Mouse (Mus musculus) embryonic facial prominence, embryonic 14.5 days (tissue): ENCODE measurements around the gene Myo1d. TPM values are rescaled to one million over a fixed set of nuclear protein-coding genes. Genes with fewer than 3 reads are reported as not detected.

Experiments used
- ATAC-seq: fragments of 200-750 bp; cut with Nextera tagmentation; 2 replicates; pipeline ENCODE4 v1.8.0; 2017; ENCODE audit warnings: low read depth, moderate number of reproducible peaks, moderate TSS enrichment
- DNase-seq: peaks from one replicate; pipeline ENCODE4 v3.0.0-alpha.2; 2015; ENCODE audit warnings: low spot score
- H3K27ac ChIP-seq: fragments of 300-500 bp; sonication (generic); replicated peaks from 2 replicates; pipeline ENCODE4 v1.5.1; 2014; ENCODE audit warnings: low read depth, mild to moderate bottlenecking, low read length, moderate library complexity
- H3K27me3 ChIP-seq: fragments of 300-500 bp; sonication (generic); replicated peaks from 2 replicates; pipeline ENCODE4 v1.6.1; 2014; ENCODE audit warnings: low read length; ENCODE audit not compliant: control insufficient read depth, insufficient read depth
- H3K36me3 ChIP-seq: fragments of 300-500 bp; sonication (generic); 2 replicates; pipeline ENCODE4 v1.6.1; 2014; ENCODE audit warnings: low read length, mixed read lengths; ENCODE audit not compliant: control insufficient read depth, insufficient read depth
- H3K4me1 ChIP-seq: fragments of 300-500 bp; sonication (generic); 2 replicates; pipeline ENCODE4 v1.6.1; 2014; ENCODE audit warnings: antibody characterized with exemption, low read length; ENCODE audit not compliant: control insufficient read depth, insufficient read depth
- H3K4me2 ChIP-seq: fragments of 300-500 bp; sonication (generic); 2 replicates; pipeline ENCODE4 v1.6.1; 2014; ENCODE audit warnings: low read depth, mild to moderate bottlenecking, low read length, moderate library complexity, mixed read lengths
- H3K4me3 ChIP-seq: fragments of 300-500 bp; sonication (generic); 2 replicates; pipeline ENCODE4 v1.5.1; 2014; ENCODE audit warnings: low read depth, mild to moderate bottlenecking, low read length
- H3K9ac ChIP-seq: fragments of 300-500 bp; sonication (generic); 2 replicates; pipeline ENCODE4 v1.6.1; 2014; ENCODE audit warnings: low read depth, mild to moderate bottlenecking, low read length, moderate library complexity, mixed read lengths
- H3K9me3 ChIP-seq: fragments of 300-500 bp; sonication (generic); 2 replicates; pipeline ENCODE4 v1.6.1; 2016; ENCODE audit warnings: low read length; ENCODE audit not compliant: control insufficient read depth
- WGBS: fragments of 180-500 bp; shearing (Covaris S2); extraction: QIAGEN DNeasy Blood & Tissue Kit; methylation state at CpG from one replicate; pipeline ENCODE4 v1.1.7; 2014; 5-methylcytosine and 5-hydroxymethylcytosine counted together
- polyA plus RNA-seq: library from polyadenylated mRNA; unstranded; fragments of >200 nt; fragmentation: Nextera tagmentation; extraction: Ambion mirVana; gene quantifications from 2 replicates; pipeline ENCODE4 v1.2.1, GENCODE M21; 2014

The Myo1d gene
- polyA plus RNA-seq, 1 experiment from 2014 or later: 10.7 TPM

DNA sequence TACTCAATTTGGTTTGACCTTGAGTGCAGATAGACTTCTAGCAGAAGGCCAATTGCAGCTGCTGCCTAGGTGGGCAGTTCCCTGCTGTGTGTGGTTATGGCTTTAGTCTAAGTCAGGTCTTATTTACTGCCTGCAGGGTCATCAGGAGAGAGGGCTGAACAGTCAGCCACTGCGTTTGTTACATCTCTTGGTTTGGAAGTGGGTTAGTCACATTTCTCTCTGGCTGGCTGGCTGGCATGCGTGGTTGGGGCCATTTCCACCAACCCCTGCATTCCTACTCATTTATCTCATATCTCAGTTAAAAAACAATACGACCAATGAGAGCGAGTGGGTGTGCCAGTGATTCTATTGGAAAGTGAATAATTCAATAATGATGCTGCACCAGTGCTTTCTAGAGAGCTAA lies 280.3 kb downstream of the Myo1d start:
- ATAC-seq: no peak
- Histone ChIP-seq H3K4me1 (peaks cover 19% of the 10 kb centered on the region), H3K4me2 (no peak overlapping the region), H3K4me3 (no peak overlapping the region), H3K36me3 (no peaks in the 10 kb centered on the region), H3K9me3 (no peaks in the 10 kb centered on the region), H3K9ac (no peak overlapping the region), H3K27me3 (no peaks in the 10 kb centered on the region), H3K27ac (peak overlapping the region; percentile 58; the same call in 1 of the 2 replicates)
- 58% methylated on average over 4 of the region's 4 CpGs for WGBS
- DNase-seq: no peak

DNA sequence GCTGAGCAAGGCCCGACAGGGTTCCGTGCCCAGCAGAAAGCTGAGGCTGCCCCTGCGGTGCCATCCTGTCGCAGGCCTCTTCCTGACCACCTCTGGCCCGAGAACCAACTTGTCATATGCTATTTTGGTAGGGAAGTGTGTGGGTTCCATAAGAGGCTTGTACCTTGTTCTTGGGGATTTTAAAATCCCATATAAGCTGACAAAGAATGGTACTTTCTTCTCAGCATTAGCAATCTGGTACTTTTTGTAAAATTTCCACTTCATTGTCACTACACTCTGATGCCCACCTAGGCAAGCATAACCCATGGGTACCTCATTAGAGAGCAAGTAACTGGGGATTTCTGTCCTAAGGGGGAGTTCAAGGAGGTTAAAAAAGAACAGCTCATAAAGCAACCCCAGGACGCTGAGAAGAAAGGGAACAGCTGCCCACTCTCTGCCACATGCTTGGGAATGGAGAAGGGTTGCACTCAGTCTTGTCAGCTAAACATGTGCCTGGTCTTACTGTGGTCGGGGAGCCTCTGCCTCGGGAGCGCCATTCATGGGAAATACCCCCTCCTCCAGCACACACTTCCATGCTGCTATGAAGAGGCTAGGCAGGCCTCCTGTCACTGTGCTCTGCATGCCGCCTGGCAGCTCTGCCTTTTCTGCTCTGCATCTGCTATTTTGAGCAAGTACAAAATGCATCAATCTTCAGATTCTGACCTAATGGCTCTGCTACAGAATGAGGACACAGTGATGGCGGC lies 281.3 kb downstream of the Myo1d start:
- DNase-seq (no peak), ATAC-seq (no peak)
- WGBS: 55% methylated on average over 11 of the region's 11 CpGs
- Histone ChIP-seq H3K4me2 (no peak overlapping the region), H3K4me1 (peaks cover 9% of the 10 kb centered on the region), H3K36me3 (no peaks in the 10 kb centered on the region), H3K9ac (no peak overlapping the region), H3K4me3 (no peak overlapping the region), H3K27me3 (no peaks in the 10 kb centered on the region), H3K27ac (peak overlapping the region; percentile 58), H3K9me3 (no peaks in the 10 kb centered on the region)

DNA sequence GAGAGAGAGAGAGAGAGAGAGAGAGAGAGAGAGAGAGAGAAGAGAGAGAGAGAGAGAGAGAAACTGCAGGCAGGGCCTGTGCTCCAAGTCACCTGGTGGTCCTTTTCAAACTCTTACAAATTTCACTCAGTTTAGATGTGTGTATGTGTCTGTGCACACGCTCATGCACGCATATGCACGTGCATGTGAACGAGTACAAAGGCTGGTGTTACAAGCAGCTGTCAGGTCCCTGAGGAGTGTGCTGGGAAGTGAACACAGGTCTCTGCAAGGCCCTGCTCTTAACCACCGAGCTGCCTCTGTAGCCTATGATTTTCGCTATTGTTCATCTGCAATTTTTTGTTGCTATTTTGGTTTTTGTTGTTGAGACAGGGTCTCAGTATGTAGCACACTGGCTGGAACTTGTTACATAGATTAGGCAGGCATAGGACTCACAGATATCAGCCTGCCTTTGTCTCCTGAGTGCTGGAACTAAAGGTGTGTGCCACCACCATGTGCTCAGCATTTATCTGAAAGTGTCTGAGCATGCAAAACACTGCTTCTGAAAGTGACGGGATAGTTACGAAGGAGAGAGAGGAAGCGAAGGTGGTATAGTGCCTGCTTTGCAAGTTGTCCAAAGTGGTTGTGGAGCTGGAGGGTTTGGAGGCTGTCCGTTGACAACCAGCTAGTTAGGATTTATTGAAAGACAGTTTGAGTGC lies 282.5 kb downstream of the Myo1d start:
- ATAC-seq (no peak), DNase-seq (no peak)
- Histone ChIP-seq H3K27me3 (no peaks in the 10 kb centered on the region), H3K4me3 (no peak overlapping the region), H3K36me3 (no peaks in the 10 kb centered on the region), H3K9me3 (no peaks in the 10 kb centered on the region), H3K9ac (no peak overlapping the region), H3K4me2 (no peak overlapping the region), H3K27ac (no peak overlapping the region), H3K4me1 (peaks cover 9% of the 10 kb centered on the region)
- 73% methylated on average over 10 of the region's 10 CpGs for WGBS

DNA sequence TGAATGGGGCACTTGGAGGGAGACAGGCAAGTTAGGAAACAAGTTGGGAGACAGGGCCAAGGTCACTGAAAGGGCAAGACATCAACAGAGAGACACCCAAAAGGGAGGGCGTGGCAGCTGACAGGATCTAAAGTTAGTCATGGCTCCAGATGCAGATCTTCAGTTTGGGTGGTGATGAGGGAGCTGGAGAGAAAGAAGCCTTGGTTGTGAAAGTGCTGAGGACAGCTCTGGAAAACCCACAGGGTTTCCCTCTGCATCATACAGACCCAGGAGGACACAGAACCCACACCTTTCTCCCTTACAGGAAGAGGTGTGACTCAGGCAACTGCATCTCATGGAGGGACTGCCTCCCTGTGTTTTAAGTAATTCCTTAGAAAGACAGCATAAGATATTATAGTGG lies 283.2 kb downstream of the Myo1d start:
- Histone ChIP-seq H3K9me3 (no peaks in the 10 kb centered on the region), H3K27me3 (no peaks in the 10 kb centered on the region), H3K36me3 (no peaks in the 10 kb centered on the region), H3K4me1 (peaks cover 9% of the 10 kb centered on the region), H3K27ac (no peak overlapping the region), H3K4me3 (no peak overlapping the region), H3K4me2 (no peak overlapping the region), H3K9ac (no peak overlapping the region)
- DNase-seq: no peak
- WGBS: 79% methylated on average over 1 of the region's 1 CpGs
- ATAC-seq: no peak

DNA sequence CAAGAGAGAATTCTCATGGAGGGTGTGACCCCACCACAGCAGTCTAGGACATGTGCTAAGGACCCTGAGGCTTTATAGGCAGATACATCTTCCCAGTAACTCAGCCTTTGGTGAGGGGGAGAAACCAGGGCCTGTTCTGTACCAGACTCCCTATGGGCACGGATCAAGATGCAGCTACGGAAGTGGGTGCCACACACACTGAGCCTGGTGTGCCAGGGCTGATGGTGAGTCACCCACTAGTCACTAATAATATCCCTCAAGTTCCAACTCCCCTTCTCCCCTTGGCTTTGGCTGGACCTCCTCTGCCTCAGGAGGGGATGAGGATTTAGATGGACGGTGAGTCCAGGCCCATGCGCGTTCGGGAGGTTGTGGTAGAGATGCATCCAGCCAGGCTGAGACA lies 283.9 kb downstream of the Myo1d start:
- 89% methylated on average over 6 of the region's 6 CpGs for WGBS
- no peak overlapping the region for H3K4me3 ChIP-seq
- no peaks in the 10 kb centered on the region for H3K27me3 ChIP-seq
- H3K4me1 ChIP-seq: peaks cover 9% of the 10 kb centered on the region
- no peak overlapping the region for H3K4me2 ChIP-seq
- H3K27ac ChIP-seq: no peak overlapping the region
- H3K9ac ChIP-seq: no peak overlapping the region
- no peak for ATAC-seq
- no peak for DNase-seq
- H3K36me3 ChIP-seq: no peaks in the 10 kb centered on the region
- no peaks in the 10 kb centered on the region for H3K9me3 ChIP-seq

DNA sequence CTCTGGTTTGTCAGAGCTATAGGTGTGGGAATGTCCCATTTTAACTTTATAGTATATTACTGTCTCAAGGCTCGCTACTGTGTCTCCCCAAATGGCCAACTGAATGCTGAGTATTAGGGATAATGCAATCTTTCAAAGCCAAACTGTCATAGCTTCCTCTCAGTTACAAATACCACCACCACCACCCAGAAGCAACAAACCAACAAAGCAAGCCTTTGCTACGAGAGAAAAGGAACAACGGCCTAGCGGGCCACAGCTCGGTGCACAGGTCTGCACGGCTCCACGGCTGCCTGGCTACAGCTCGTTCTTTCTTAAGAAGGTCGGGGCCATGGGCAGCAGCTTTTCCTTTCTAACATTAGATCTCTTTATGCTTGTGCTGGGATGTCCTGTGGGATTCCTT lies 285.0 kb downstream of the Myo1d start:
- DNase-seq: no peak
- no peak for ATAC-seq
- Histone ChIP-seq H3K36me3 (no peaks in the 10 kb centered on the region), H3K4me3 (no peak overlapping the region), H3K4me2 (no peak overlapping the region), H3K27me3 (no peaks in the 10 kb centered on the region), H3K9ac (no peak overlapping the region), H3K9me3 (no peaks in the 10 kb centered on the region), H3K4me1 (peaks cover 11% of the 10 kb centered on the region), H3K27ac (no peak overlapping the region)
- WGBS: 76% methylated on average over 9 of the region's 9 CpGs

DNA sequence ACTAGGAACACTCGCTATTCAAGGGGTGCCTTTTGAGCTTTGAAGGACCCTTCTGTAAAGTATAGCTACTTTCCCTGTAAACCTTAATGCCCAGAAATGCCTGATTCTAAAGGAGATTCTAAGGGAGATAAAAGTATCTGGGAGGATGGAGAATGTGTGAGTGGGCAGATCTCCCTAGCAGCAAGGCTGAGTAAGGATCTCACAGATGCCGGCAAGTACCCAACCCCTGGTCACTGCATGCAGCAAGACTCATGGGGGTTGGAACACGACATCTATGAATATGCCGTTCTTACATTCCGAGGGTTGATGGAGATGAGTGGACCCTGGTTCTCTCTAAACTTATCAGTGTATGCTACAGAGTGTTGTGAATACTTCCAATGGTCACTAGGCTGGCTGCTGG lies 286.6 kb downstream of the Myo1d start:
- Histone ChIP-seq H3K36me3 (no peaks in the 10 kb centered on the region), H3K27ac (no peak overlapping the region), H3K9me3 (no peaks in the 10 kb centered on the region), H3K9ac (no peak overlapping the region), H3K4me3 (no peak overlapping the region), H3K4me1 (peaks cover 15% of the 10 kb centered on the region), H3K4me2 (no peak overlapping the region), H3K27me3 (no peaks in the 10 kb centered on the region)
- ATAC-seq (no peak), DNase-seq (no peak)
- 94% methylated on average over 5 of the region's 5 CpGs for WGBS

DNA sequence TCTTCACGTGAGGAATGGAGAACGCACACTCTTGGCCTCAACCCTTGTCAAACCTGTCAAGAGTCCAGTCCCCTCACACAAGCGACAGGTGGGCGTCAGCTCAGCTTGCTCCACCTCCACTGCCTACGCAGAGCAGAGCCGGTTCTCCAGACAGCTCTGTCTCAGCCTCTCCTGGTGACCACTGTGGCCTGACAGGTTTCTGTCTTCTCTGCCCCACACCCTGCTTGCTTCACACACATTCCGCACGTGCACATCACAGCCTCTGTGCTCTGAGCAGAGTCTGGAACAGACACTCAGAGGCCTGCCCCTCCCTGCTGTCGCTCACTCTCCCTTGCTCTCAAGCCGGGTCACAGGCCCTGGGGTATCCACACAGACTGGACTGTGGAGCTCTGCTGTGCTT lies 289.0 kb downstream of the Myo1d start:
- H3K4me3 ChIP-seq: no peak overlapping the region
- no peak for ATAC-seq
- H3K36me3 ChIP-seq: no peaks in the 10 kb centered on the region
- H3K27me3 ChIP-seq: no peaks in the 10 kb centered on the region
- WGBS: 60% methylated on average over 10 of the region's 10 CpGs
- peaks cover 15% of the 10 kb centered on the region for H3K4me1 ChIP-seq
- no peak overlapping the region for H3K9ac ChIP-seq
- no peak overlapping the region for H3K4me2 ChIP-seq
- no peaks in the 10 kb centered on the region for H3K9me3 ChIP-seq
- DNase-seq: no peak
- no peak overlapping the region for H3K27ac ChIP-seq

DNA sequence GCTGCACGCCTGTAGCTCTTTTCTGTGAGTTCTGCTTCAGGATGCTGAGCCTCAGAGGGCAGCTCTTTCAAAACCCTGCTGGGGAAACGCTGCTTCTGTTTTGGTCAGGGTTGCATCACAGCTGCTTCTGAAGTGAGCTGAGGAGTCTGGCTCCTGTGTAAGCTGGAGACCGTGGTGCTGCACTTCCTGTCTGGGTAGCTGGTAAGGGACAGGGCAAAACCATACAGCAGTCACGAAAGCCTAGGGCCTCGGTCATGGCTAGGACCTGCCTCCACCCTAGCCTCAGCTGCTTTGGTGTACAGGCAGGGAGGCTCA lies 290.0 kb downstream of the Myo1d start:
- Histone ChIP-seq H3K4me2 (no peak overlapping the region), H3K27me3 (no peaks in the 10 kb centered on the region), H3K27ac (peak overlapping the region; percentile 34; the same call in 1 of the 2 replicates), H3K36me3 (no peaks in the 10 kb centered on the region), H3K4me3 (no peak overlapping the region), H3K4me1 (peaks cover 15% of the 10 kb centered on the region), H3K9ac (no peak overlapping the region), H3K9me3 (no peaks in the 10 kb centered on the region)
- ATAC-seq: 0 out of 2 replicates have a peak, but pooled peaks have one; percentile 5
- DNase-seq: no peak
- WGBS: 39% methylated on average over 4 of the region's 5 CpGs
